Mouse (Mus musculus): ENCODE results near the gene Wdr62.

- TF ChIP-seq CTCF (IDR thresholded peaks at IDR 0.05; ENCODE audit: low read depth, low read length), result no peak
- TF ChIP-seq TAL1 (conservative IDR thresholded peaks at IDR 0.05; ENCODE audit: low read depth, low read length), result no peak
- no peak for TF ChIP-seq GATA1 (IDR thresholded peaks at IDR 0.05; ENCODE audit: borderline replicate concordance, low read length)
Measured at GRCm38 (mm10) chr7:30278911-30279310, 1.3 kb downstream of the Wdr62 start.
